Mouse (Mus musculus) naive thymus-derived CD4-positive, alpha-beta T cell, adult 2 months (primary cell): ENCODE measurements around the gene Elmo2.

Experiments used
- DNase-seq: peaks from one replicate; pipeline ENCODE4 v3.0.0-alpha.2; 2011; ENCODE audit warnings: low read depth

Gene Elmo2

GRCm38 (mm10) chr2:165323484-165323883, 2.8 kb downstream of the Elmo2 start:
- DNase-seq: no peak

GRCm38 (mm10) chr2:165321981-165322735, 4.1 kb downstream of the Elmo2 start:
- DNase-seq: no peak

- peak; percentile 60 for DNase-seq
Measured at GRCm38 (mm10) chr2:165321381-165321888, 4.8 kb downstream of the Elmo2 start.

GRCm38 (mm10) chr2:165320531-165321150, 5.6 kb downstream of the Elmo2 start:
- DNase-seq: no peak

GRCm38 (mm10) chr2:165319503-165319902, 6.8 kb downstream of the Elmo2 start:
- DNase-seq: no peak

GRCm38 (mm10) chr2:165318941-165319340, 7.3 kb downstream of the Elmo2 start:
- DNase-seq: no peak

GRCm38 (mm10) chr2:165317621-165318263, 8.5 kb downstream of the Elmo2 start:
- DNase-seq: no peak

- no peak for DNase-seq
Measured at GRCm38 (mm10) chr2:165316837-165317473, 9.3 kb downstream of the Elmo2 start.

GRCm38 (mm10) chr2:165316204-165316603, 10.1 kb downstream of the Elmo2 start:
- no peak for DNase-seq

- no peak for DNase-seq
Measured at GRCm38 (mm10) chr2:165314197-165314596, 12.1 kb downstream of the Elmo2 start.

- no peak for DNase-seq
Measured at GRCm38 (mm10) chr2:165312381-165312780, 13.9 kb downstream of the Elmo2 start.

- no peak for DNase-seq
Measured at GRCm38 (mm10) chr2:165311577-165311976, 14.7 kb downstream of the Elmo2 start.

GRCm38 (mm10) chr2:165310818-165311425, 15.4 kb downstream of the Elmo2 start:
- no peak for DNase-seq

- DNase-seq: no peak
Measured at GRCm38 (mm10) chr2:165307801-165308200, 18.5 kb downstream of the Elmo2 start.

- DNase-seq: no peak
Measured at GRCm38 (mm10) chr2:165305438-165305837, 20.8 kb downstream of the Elmo2 start.

- DNase-seq: no peak
Measured at GRCm38 (mm10) chr2:165304819-165305218, 21.5 kb downstream of the Elmo2 start.

GRCm38 (mm10) chr2:165303354-165304012, 22.8 kb downstream of the Elmo2 start:
- DNase-seq: no peak

GRCm38 (mm10) chr2:165301409-165301808, 24.9 kb downstream of the Elmo2 start:
- DNase-seq: no peak

GRCm38 (mm10) chr2:165300885-165301284, 25.4 kb downstream of the Elmo2 start:
- DNase-seq: no peak

GRCm38 (mm10) chr2:165300424-165300823, 25.9 kb downstream of the Elmo2 start:
- DNase-seq: no peak

- no peak for DNase-seq
Measured at GRCm38 (mm10) chr2:165297429-165297828, 28.9 kb downstream of the Elmo2 start.
